Mouse (Mus musculus): Measurements from ENCODE around the gene Klk7.

The Klk7 gene

GRCm38 (mm10) chr7:43810994-43811393 lies at the start of gene Klk7:
Gene Klk7 (plus strand): TSS chr7:43811294.
- no peak for TF ChIP-seq GATA4 (IDR thresholded peaks at IDR 0.05; ENCODE audit: insufficient replicate concordance, low read length)

DNA sequence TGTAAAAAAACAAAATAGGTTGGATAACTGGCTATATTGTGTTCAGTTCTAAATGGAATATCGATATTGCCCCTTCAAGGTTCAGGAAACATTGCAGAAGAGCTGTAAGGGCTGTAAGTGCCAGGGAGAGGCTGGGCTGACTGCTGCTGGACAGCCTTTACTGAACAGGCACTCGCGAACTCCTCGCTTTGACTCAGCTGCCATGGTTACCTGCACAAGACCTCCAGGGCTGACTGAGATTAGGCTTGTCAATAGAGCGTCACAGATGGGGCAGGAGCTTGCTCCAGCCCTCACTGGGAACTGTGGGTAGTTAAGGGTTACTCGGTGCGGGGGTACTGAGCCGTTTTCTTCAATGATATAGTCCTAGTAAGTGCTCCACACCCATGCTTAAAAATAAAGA lies 44.6 kb upstream of the Klk7 start:
- no peak for TF ChIP-seq GATA4 (IDR thresholded peaks at IDR 0.05; ENCODE audit: insufficient replicate concordance, low read length)

DNA sequence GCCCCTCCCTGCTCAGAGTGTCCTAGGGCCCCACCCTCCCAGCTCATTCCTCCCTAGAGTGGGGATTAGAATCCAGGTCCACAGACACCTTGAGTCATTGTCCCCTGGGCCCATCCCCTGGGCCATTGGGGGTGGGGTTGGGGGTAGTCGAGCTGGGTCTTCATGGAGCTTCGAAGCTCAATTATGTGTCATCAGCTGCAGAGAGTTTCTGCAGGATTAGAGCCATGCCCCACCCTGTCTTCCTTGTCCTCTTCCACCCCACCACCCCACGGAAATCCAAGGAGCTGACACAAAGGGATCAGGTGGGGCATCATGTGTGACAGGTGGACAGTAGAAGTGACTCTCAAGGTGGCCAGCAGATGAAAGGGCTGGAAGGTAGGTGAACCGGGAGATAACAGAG lies 42.5 kb upstream of the Klk7 start, which contains the start of gene Klk12:
Gene Klk12 (plus strand): TSS at position 301 of the 400 bp plus-strand sequence.
- TF ChIP-seq GATA4 (IDR thresholded peaks at IDR 0.05; ENCODE audit: insufficient replicate concordance, low read length), result no peak

DNA sequence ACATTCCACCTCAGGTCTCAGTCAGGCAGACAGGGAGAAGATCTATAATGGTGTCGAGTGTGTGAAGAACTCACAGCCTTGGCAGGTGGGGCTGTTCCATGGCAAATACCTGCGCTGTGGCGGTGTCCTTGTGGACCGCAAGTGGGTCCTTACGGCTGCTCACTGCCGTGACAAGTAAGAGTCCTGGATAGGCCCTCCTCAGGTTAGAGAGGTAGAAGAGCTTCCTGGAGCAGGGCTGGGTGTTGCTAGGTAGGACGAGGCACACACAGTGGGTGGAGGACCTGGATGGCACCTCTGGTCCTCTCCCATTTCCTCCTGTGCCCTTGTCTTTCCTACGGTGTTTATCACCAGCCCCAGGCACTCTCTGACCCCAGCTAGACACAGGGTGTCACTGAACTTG lies 41.5 kb upstream of the Klk7 start:
- TF ChIP-seq GATA4 (IDR thresholded peaks at IDR 0.05; ENCODE audit: insufficient replicate concordance, low read length), result no peak

DNA sequence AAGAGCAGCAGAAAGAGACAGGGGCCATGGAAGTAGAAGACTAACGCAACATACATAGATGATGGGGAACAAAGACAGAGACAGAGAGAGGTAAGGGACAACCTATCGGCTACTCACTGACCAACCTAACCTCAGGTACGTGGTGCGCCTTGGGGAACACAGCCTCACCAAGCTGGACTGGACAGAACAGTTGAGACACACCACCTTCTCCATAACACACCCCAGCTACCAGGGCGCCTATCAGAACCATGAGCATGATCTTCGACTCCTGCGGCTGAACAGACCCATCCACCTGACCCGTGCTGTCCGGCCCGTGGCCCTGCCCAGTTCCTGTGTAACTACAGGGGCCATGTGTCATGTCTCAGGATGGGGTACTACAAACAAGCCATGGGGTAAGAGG lies 40.4 kb upstream of the Klk7 start:
- no peak for TF ChIP-seq GATA4 (IDR thresholded peaks at IDR 0.05; ENCODE audit: insufficient replicate concordance, low read length)

GRCm38 (mm10) chr7:43771916-43772315 lies 39.2 kb upstream of the Klk7 start:
- TF ChIP-seq GATA4 (IDR thresholded peaks at IDR 0.05; ENCODE audit: insufficient replicate concordance, low read length), result no peak

DNA sequence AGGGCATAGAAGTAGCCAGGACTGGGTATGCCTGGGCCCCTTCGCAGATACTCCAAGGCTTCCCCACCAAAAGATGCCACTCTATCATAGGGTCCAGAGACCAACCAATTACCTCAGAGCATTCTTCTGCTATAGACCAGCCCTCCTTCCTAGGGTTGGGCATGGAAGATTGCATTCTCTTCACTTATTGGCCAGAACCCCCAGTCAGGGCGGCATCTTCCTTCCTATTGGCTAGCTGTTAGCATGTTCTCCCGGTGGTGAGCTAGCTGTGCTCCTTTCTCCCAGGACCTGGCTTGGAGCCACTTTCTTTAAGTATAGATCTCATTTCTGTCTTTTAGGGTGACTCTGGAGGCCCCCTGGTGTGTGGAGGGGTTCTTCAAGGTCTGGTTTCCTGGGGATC lies 38.2 kb upstream of the Klk7 start:
- no peak for TF ChIP-seq GATA4 (IDR thresholded peaks at IDR 0.05; ENCODE audit: insufficient replicate concordance, low read length)

- no peak for TF ChIP-seq GATA4 (IDR thresholded peaks at IDR 0.05; ENCODE audit: insufficient replicate concordance, low read length)
Measured at GRCm38 (mm10) chr7:43774364-43774763, 36.7 kb upstream of the Klk7 start, which contains the start of gene Klk11. Gene Klk11 (plus strand): TSS chr7:43774604.

DNA sequence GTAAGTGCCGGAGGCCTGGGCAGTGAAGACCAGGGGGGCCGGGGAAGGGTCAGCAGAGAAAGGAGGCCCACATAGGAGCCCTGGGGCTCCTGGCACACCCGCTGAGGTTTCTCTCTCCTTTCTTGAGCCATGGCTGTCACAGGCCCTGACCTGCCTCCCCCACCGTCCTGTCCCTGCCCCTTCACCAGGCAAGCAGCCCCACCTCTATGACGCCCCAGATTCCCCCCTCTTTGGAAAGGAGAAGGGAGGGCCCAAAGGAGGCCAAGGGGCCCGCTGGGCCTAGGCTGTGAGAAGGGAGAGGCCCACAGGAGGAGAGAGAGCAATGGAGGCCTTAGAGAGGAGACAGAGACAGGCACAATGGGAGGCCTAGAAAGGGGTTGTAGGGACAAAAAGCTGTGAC lies 36.3 kb upstream of the Klk7 start:
- TF ChIP-seq GATA4 (IDR thresholded peaks at IDR 0.05; ENCODE audit: insufficient replicate concordance, low read length), result no peak

- no peak for TF ChIP-seq GATA4 (IDR thresholded peaks at IDR 0.05; ENCODE audit: insufficient replicate concordance, low read length)
Measured at GRCm38 (mm10) chr7:43775311-43776057, 35.6 kb upstream of the Klk7 start.

DNA sequence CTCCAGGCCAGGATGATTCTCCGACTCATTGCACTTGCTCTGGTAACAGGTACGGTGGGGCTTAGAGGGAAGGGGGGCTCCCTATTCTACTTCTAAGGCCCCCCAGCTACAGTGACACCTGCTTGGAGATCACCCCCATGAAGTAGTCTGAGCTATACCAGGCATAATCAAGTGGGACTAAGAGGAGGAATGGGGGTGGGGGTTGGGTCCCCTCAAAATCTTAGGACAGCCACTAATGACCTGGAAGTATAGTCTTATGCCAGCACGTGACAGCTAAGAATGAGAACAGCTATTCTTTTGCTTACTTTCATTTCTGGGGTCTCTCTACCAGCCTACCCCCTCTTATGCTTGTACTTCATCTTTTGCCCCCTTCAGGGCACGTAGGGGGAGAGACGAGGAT lies 34.6 kb upstream of the Klk7 start:
- no peak for TF ChIP-seq GATA4 (IDR thresholded peaks at IDR 0.05; ENCODE audit: insufficient replicate concordance, low read length)

GRCm38 (mm10) chr7:43777423-43777822 lies 33.7 kb upstream of the Klk7 start:
- TF ChIP-seq GATA4 (IDR thresholded peaks at IDR 0.05; ENCODE audit: insufficient replicate concordance, low read length), result no peak

- TF ChIP-seq GATA4 (IDR thresholded peaks at IDR 0.05; ENCODE audit: insufficient replicate concordance, low read length), result no peak
Measured at GRCm38 (mm10) chr7:43778176-43778970, 32.7 kb upstream of the Klk7 start.

GRCm38 (mm10) chr7:43780241-43780640 lies 30.9 kb upstream of the Klk7 start:
- no peak for TF ChIP-seq GATA4 (IDR thresholded peaks at IDR 0.05; ENCODE audit: insufficient replicate concordance, low read length)

- no peak for TF ChIP-seq GATA4 (IDR thresholded peaks at IDR 0.05; ENCODE audit: insufficient replicate concordance, low read length)
Measured at GRCm38 (mm10) chr7:43780746-43781145, 30.3 kb upstream of the Klk7 start, which contains the start of gene Klk10. Gene Klk10 (plus strand): TSS chr7:43781035.

DNA sequence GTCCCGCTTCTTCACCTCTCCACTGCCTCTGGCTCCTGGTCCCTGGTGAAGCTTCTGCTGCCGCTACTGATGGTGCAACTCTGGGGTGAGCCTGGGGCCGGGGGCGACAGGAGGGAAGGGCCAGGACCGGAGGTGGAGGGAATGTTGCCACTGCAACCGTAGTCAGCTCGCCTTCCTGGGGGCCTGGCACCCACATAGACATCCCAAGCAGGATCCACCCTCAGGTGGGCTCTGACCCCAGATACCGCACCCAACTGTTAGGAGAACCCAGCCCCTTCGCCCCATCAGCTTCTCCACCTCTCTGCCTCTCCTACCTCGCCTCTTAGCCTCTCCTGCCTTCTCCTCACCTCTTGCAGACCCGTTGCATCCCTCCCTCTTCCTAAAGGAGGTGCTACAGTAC lies 29.6 kb upstream of the Klk7 start:
- no peak for TF ChIP-seq GATA4 (IDR thresholded peaks at IDR 0.05; ENCODE audit: insufficient replicate concordance, low read length)

Data from liver, adult (tissue).